Mouse (Mus musculus) embryo, embryonic 10.5 days (tissue): ENCODE measurements around the gene Chkb.
"Not testable (repeated sequence)": the region's sequence is repeated elsewhere in the genome, so short reads cannot be mapped to it uniquely, and the experiment has no call there.

Source experiments
- DNase-seq: peaks from one replicate; pipeline ENCODE4 v3.0.0-alpha.2; 2015; ENCODE audit warnings: low spot score

Chkb gene

GRCm38 (mm10) chr15:89453865-89454478, 24.3 kb upstream of the Chkb start, which contains the start of gene Mapk8ip2:
Mapk8ip2 (plus strand) TSS chr15:89453913.
- DNase-seq: peak; percentile 43

GRCm38 (mm10) chr15:89452906-89453864, 23.5 kb upstream of the Chkb start:
- peak; percentile 78 for DNase-seq

- peak; percentile 28 for DNase-seq
Observed at GRCm38 (mm10) chr15:89442486-89443070, 12.9 kb upstream of the Chkb start.

GRCm38 (mm10) chr15:89435878-89436277, 6.2 kb upstream of the Chkb start:
- no peak for DNase-seq

- DNase-seq: no peak
Observed at GRCm38 (mm10) chr15:89434136-89434535, 4.4 kb upstream of the Chkb start.

- DNase-seq: no peak
Observed at GRCm38 (mm10) chr15:89432946-89433345, 3.2 kb upstream of the Chkb start.

- DNase-seq: no peak
Observed at GRCm38 (mm10) chr15:89431806-89432205, 2.1 kb upstream of the Chkb start.

- no peak for DNase-seq
Observed at GRCm38 (mm10) chr15:89431271-89431670, 1.6 kb upstream of the Chkb start.

- DNase-seq: not testable (repeated sequence)
Observed at GRCm38 (mm10) chr15:89430771-89431170, 1.1 kb upstream of the Chkb start.

GRCm38 (mm10) chr15:89430341-89430740, 633 bp upstream of the Chkb start:
- DNase-seq: peak; percentile 20

GRCm38 (mm10) chr15:89428821-89429351, 822 bp downstream of the Chkb start:
- no peak for DNase-seq

GRCm38 (mm10) chr15:89428136-89428790, 1.4 kb downstream of the Chkb start:
- DNase-seq: no peak

GRCm38 (mm10) chr15:89426716-89427115, 3.0 kb downstream of the Chkb start:
- no peak for DNase-seq

- DNase-seq: peak; percentile 18
Observed at GRCm38 (mm10) chr15:89425711-89426121, 4.0 kb downstream of the Chkb start, which contains the start of gene Cpt1b. Cpt1b (minus strand) TSS chr15:89425863.

GRCm38 (mm10) chr15:89424621-89425020, 5.1 kb downstream of the Chkb start:
- no peak for DNase-seq

- no peak for DNase-seq
Observed at GRCm38 (mm10) chr15:89421938-89422337, 7.8 kb downstream of the Chkb start.

GRCm38 (mm10) chr15:89415282-89415681, 14.4 kb downstream of the Chkb start:
- DNase-seq: no peak

GRCm38 (mm10) chr15:89410118-89410517, 19.6 kb downstream of the Chkb start, which contains the start of gene Syce3:
Syce3 (minus strand) TSS chr15:89410503.
- no peak for DNase-seq

- no peak for DNase-seq
Observed at GRCm38 (mm10) chr15:89406691-89407090, 23.0 kb downstream of the Chkb start.

- no peak for DNase-seq
Observed at GRCm38 (mm10) chr15:89404831-89405623, 24.7 kb downstream of the Chkb start.

- no peak for DNase-seq
Observed at GRCm38 (mm10) chr15:89402471-89402870, 27.2 kb downstream of the Chkb start.
